Mouse (Mus musculus) embryo, embryonic 11.5 days (tissue): ENCODE results near the gene Phlpp1.

ENCODE experiments used
- DNase-seq: peaks from one replicate; pipeline ENCODE4 v3.0.0-alpha.2; 2012; ENCODE audit warnings: low read depth, low spot score

Gene Phlpp1

DNA sequence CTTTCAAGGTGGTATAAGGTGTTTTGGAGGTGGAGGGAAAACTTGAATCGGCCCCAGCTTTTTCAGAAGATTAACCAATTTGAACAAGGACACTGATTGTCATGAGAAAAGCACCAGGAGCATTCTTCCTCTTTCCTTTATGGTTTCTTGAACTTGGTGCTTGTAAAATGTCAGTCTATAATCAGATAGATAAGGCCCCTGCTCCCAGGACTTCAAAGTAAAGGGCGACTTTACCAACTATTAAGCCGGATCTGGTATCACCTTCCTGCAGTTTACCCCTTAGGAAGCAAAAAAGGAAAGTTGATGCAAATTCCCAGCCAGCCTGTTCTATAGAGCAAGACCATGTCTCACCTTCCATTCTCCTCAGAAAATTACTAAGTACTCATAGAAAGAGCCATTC is 21.9 kb downstream of the Phlpp1 start:
- DNase-seq = no peak

DNA sequence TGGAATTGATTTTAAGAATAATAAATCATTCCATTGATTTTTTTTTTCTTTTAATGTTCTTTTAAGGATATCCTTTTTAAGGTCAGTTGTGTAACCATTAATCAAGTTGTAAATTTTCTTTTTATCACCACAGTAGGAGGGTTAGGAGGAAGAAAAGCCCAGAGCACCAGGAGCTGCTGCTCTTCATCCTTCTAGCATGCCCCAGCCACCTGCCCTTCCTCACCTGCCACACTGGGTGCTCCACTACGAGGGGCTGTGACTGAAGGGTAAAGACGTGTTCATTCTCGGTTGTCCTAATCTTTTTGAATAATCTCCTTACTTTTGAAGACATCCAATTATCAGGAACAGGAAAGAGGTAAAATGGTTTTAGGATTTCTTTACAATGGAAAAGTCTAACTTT is 22.7 kb downstream of the Phlpp1 start:
- DNase-seq = no peak

DNA sequence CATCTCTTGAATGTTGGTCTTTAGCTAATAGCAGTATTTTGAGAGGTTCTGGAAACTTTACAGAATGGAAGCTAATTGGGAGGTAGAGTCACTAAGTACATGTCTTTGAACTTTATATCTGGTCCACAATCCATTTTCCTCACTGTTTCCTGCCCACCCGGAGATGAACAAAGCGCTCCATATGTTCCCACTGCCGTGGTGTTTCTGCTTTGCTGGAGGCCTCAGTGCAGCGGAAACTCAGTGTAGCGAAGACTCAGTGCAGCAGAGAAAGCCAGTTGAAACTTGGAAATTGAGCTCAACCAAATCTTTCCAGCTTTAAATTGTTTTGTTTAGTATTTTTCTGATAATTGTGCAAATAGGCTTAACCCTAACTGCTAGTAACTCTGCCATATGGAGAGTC is 26.4 kb downstream of the Phlpp1 start:
- DNase-seq = no peak

DNA sequence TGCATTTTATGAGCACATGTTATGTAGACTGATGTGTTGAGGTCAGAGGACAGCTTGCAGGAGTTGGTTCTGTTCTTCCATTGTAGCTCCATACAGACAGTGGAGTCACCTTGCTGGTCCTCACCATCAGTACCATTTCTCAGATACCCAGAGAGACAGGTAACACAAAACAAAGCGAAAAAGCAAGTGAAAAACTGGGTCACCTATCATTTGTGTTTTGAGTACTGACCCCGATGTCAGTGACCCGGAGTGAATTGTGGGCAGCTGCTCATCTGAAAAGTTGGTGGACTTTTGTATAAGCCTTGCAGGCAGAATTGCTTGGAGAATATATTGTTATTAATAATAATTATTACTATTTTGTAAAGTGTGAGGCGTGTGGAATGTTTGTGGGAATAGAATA is 27.6 kb downstream of the Phlpp1 start:
- DNase-seq = no peak

DNA sequence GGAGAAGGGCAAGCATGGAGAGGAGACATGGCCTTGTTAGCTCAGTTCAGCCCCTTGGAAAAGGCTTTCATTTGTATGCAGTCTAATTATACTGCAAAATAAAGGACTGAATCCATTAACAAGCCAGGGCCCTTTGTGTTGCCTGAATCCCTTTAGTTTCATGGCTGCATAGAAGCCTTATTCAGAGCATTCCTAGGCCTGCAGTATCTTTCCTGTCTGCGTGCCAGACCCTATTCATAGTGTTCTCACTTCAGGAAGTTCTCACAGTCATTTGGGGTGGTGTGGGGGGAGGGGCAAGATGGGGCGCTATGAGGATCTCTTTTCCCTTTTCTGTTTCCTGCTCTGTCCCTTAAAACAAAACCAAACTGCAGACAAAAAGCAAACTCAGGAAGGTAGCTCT is 28.1 kb downstream of the Phlpp1 start:
- DNase-seq = peak; percentile 14

DNA sequence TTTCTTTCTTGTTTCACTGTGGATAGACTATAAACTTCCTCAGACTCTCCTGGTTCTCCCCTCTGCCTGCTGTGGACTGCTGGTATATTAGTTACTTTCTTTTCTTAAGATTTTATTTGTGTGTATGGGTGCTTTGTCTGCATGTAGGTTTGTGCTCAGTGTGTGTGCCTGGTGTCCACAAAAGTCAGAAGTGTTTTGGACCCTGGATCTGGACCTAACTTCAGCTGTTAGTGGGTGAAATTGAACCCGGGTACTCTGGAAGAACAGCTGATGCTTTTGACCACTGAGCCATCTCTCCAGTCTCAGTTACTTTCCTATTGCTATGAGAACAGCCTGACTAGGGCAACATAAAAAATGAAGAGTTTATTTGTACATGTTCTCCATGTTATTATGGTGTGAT is 29.5 kb downstream of the Phlpp1 start:
- DNase-seq = no peak

DNA sequence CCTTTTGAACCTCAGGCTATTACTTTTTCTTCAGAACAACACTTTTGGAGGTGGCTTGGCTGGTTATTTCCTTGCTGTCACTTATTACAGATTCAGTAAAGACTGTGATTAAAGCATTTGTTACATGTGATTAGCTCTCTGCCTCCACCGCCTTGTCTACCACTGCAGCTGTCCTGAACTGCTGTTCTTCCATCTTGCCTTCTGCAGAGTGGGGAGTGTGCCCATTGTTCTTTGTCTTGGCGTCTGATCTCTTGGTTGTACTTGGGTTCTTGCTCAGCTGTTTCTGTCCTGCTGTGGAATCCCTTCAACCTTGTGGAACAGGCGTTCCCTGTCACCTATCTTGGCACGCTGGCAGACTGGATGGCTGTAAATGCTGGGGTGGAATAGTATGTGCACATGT is 30.4 kb downstream of the Phlpp1 start:
- no peak for DNase-seq

DNA sequence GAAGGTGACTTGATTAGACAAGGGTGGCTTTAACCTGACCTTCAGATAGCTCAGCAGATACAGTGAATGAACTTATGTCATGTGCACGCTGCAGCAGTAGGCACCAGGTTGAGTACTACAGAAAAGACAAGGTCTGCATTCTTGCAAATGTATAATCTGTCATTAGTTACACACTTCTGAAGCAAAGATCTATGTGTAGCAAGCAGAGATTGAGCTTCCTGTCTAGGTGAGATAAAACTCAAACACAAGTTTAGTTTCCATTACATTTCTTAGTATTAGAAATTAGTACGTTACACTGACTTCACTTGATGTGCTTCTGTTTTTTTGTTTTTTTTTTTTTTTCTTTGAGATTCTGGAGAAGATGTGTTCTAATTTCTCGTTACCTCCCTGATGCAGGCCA is 32.4 kb downstream of the Phlpp1 start:
- DNase-seq = no peak

DNA sequence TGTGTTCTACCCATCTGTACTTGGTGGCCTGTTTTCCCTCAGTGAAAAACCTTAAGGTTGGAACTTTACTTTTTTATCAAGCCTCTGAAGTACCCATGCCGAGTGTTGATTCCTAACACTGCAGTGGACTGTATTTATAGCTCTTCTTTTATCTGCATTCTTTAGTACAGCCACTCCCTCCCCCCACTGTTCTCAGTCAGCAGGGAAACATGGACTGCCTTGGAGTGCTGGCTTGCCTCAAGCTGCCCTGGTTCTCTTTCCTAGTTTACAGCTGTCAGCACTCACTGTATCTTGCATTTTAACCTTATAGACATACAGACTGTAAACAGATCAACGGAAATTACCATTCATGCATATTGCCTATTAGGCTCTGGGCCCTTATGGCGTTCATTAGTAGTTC is 32.8 kb downstream of the Phlpp1 start:
- no peak for DNase-seq

DNA sequence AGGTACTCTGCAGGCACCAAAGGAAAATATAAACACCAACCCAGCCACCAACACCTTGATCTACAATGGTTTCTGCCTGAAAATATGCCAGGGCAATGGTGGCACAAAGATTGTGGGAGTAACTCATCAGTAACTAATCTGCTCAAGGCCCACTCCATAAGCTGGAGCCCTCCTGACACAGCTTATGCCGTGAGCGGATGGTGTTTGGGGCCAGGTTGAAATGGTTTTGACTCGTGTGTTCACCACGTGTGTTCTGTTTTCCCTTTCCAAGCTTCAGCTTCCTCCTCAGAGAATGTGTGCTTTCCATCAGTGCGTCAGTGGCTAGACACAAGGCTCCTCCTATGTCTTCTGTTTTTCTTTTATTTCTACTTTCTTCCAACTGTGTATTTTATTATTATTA is 37.0 kb downstream of the Phlpp1 start:
- no peak for DNase-seq

DNA sequence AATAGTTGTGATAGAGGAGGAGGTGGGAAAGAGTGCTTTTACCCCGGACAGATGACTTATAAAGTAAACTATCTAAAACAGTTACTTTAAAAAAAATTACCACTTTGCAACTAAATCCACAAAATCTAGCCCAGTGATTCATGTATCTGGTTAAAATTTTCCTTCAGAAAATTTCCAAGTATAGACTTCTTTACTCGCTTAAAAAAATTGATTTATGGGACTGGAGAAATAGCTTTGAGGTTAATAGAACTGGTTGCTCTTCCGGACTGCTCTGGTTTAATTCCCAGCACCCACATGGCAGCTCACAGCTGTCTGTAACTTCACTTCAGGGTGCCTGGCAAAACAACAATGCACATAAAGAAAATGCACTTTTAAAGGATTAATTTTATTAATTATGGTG is 38.9 kb downstream of the Phlpp1 start:
- DNase-seq = no peak

DNA sequence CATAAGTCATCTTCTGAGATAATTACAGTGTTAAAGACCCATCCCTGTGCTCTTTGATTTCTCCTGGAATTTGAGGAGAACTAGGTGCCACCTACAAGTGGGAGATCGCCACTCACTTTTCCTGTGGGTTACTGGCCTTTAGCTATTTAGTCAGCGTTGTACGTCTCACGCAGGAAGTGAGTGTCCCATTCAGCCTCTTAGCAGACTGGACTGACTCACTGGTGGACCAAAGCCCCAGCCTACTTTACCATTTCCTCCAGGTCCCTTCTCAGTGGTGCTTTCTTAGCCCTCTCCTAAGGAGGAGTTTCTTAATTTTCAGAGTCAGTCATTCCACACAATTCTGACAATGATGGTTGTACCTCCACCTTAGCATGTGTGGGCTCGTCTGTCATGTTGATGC is 39.6 kb downstream of the Phlpp1 start:
- no peak for DNase-seq

DNA sequence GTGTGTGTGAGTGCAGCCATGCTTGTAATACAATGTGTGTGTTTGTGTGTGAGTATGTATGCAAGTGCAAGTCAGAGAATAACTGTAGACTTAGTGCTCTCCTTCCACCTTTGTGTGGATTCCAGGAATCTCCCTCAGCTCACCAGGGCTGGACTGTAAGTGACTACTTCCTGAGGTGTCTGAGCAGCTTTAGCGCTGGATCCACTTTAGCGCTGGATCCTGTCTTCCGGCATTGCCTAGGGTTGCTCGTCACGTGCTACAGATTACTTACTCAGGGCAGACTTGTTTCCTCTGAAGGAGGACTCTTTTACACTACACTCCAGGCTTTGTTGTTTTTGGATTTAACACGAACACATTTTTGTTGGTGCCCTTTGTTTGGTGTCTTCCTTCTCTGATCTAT is 48.9 kb downstream of the Phlpp1 start:
- DNase-seq = no peak

DNA sequence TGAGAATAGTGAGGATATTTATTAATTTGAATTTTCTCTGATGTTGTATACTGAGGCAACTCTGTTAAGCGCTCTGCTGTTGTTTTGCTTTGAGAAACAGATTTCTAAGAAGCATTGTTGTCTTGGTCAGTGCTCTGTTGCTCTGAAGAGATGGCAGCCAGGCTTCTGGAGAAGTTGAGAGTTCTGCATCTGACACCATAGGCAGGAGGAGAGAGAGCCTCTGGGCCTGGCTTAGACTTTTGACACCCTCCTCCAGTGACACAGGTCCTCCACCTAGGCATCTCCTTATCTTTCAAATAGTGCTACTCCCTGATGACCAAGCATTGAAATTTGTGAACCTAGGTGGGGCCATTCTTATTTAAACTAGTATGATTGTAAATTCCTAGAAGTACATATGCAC is 49.8 kb downstream of the Phlpp1 start:
- no peak for DNase-seq

DNA sequence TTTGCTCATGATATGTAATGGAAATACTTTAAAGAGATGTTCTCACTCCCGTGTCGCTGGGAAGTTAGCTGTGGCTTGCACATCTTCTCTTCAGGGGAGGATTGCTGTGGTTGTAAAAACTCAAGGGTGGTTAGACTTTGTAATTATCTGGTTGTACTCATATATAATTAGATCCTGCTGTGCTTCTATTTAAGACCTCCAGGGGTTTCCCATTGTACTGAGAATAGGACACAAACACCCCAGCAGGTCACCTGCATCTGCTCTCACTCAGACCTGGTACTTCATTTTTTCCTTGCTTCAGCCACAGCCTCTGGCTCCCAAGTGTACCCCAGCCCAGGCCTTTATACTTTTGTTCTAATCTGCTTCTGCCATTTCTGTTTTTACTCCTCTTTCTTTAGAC is 50.4 kb downstream of the Phlpp1 start:
- DNase-seq = no peak

DNA sequence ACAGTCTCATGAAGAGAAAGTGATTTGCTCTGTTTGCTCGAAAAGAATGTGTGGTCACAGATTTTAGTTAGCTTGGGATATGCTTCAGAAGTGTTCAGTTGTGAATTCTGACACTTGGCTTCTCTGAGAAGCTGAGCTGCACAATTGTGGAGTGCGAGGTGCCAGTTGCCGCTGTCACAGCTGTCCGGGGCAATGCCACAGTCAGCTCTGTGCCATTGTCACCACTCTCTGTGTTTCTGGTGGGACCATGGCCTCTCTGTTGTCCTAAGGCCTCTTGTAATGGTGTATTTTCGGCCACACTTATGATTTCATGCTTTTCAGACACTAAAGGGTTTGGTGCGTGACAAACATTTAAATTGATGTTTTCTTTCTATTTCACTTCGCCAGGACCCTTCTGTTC is 55.1 kb downstream of the Phlpp1 start:
- DNase-seq = no peak

DNA sequence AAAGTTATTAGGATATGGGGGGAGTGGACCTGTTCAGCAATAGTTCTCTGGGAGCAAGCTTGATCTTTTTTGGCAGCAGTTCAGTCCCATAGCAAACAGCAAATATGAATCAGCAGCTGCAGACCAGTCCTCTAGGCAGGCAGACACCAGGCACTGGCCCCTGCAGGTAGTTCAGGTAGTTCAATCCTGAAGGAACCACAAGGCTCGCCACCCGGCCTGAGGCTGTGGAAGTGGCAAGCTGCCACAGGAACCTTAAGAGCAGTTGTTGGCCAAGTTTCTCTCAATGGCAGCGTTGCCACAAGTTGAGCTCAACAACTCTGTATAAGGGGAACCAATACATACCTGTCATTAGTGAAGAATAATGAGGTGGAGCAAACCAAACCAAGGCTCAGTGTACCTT is 58.8 kb downstream of the Phlpp1 start:
- no peak for DNase-seq

DNA sequence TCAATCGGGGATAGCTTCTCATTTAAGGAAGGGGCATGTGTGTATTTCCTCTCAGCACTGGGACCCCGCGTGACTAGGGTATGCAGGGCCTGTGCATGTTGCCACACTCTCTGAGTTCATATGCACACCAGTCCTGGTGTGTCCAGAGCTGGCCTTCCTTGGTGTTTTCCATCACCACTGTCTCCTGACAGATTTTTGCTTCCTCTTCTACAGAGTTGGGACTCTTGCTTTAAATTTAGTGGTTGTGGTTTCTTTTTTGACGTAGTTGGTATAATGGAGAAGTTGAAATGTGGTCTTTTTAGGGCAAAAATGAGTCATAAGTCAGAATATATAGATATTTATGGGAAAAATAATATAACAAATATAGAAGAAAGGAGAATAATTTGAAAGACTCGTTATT is 59.8 kb downstream of the Phlpp1 start:
- no peak for DNase-seq

DNA sequence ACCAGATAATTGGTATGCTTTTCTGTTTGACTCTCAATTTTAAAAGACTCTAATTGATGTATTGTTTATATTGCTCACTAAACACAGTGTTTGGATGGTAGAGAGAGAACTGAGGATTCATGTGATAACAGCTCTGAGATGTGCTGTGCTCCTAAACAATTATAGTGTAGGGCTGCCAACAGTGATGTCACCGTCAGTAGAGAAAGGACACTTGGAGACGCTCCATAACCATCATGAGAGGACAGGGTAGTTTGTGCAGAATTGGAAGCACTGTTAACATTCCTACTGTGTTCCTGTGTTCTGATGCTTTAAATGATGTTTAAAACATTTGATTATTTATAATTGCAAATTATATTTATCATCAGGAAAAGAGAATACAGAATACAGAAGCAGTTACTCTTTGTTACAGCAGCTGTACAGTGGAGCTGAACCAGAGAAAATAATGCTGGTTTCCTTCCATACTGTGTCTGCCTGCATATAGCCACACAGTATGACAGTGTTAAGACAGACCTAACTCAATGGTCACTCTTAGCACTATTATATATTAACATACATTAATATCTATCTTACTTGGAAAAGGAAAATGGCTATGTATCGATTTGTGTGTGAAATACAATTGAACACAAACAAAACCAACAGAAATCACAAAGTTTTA is 60.4 kb downstream of the Phlpp1 start:
- no peak for DNase-seq

DNA sequence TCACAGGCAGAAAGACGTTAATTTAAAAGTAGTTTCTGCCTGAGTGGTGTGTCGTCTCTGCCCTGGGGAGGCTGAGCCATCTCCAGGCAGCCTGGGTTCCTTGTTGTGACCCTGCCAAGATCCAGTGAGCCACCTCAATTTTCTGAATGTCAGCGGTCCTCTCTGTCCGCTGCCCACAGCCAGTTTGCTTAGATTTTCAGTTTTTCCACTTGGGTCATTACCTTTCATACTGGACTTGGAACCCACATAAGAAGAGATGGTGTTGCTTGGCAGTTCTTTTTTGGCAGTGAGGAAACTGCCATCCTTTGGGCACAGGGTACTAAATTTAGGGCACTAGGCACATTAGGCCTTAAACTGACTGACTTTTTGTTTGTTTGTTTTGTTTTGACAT is 60.9 kb downstream of the Phlpp1 start:
- no peak for DNase-seq

DNA sequence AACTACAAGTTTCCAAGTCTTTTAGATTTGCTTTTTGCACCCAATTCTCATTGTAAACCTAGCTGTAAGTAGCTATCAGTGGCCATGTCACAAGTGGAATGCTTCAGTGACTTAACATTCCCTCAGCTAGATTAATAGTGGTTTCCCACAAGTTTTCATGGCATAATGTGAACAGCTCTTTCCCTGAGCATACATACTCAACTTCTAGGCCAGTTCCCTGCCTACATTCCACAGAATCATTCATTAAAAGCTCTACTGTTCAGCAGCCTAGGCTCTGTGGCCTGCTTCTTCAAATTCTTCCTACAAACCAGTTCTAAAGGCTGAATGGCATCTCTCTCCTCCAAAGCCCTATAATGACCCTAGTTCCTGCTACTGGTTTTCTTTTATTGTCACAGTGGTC is 65.4 kb downstream of the Phlpp1 start:
- no peak for DNase-seq

DNA sequence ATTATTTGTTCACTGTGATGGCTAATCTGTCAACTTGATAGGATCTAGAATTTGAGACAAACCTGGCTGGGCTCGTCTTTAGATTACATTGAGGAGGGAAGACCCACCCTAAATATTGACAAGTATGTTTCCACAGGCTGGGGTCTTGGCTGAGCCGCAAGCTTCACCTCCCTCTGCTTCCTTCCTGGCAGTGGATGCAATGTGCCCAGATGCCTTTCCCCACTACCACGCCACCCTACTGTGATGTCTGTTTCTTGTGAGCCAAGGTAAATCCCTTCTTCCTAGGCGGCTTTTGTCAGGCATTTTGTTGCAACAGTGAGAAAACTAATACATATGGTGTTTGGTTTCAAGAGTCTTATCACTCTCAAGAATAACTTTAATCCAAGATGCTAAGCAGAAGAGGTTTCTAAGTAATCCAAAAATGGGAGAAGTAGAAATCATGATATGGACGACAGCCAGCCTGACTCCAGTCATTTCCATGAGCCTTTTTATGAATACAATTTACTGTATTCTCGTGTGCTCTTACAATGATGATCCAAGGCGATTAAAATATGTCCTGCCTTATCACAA is 68.6 kb downstream of the Phlpp1 start:
- no peak for DNase-seq

DNA sequence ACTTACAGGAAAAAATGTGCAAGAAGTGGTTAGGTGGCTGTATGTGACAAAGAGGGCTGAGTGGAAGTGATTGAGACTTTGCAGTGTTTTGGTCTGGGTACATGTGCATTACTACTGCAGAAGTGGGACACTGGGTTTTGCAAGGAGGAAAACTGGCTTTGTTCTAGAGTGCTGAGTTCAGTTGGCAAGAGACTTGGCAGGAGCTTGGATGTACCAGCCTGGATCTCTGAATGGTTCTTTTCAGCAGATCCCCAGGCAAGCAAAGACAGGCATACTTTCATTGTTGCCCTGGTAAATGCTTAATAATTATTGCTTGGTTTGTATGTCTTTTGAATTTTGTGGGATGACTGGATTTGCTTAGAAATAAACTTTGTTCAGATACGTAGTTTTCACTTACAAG is 69.5 kb downstream of the Phlpp1 start:
- DNase-seq = no peak

DNA sequence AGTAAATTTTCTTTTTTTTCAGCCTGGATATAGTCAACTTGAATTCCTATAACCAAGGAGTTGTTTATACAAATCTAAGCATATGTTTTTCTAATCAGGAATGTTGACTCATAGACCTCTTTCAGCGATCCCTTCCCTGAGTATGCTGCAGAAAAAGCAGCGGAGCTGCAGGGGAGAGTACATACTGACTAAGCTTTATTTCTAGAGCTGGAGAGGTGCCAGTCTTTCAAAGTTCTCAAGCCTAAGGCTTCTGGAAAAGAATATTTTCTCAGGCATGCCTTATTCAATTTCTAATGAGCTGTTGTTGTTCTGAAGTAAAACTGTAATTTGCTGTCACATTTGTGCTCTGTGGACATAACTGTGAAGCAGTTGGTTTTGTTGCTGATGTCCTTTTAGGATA is 70.6 kb downstream of the Phlpp1 start:
- DNase-seq = no peak
